Mouse (Mus musculus) lung, postnatal 36 days (tissue): Measurements from ENCODE around the gene Nova2.
A peak's percentile ranks its signal among the peaks of the same experiment; 100 is the strongest.

Experiments
- DNase-seq: peaks from one replicate; pipeline ENCODE4 v3.0.0; 2022; ENCODE audit warnings: mixed read lengths

The Nova2 gene

GRCm38 (mm10) chr7:18925162-18925938 is at the start of gene Nova2:
Gene Nova2 (plus strand): TSS chr7:18925888.
- peak; percentile 96 for DNase-seq

GRCm38 (mm10) chr7:18878691-18879090 is 47.0 kb upstream of the Nova2 start:
- no peak for DNase-seq

DNA sequence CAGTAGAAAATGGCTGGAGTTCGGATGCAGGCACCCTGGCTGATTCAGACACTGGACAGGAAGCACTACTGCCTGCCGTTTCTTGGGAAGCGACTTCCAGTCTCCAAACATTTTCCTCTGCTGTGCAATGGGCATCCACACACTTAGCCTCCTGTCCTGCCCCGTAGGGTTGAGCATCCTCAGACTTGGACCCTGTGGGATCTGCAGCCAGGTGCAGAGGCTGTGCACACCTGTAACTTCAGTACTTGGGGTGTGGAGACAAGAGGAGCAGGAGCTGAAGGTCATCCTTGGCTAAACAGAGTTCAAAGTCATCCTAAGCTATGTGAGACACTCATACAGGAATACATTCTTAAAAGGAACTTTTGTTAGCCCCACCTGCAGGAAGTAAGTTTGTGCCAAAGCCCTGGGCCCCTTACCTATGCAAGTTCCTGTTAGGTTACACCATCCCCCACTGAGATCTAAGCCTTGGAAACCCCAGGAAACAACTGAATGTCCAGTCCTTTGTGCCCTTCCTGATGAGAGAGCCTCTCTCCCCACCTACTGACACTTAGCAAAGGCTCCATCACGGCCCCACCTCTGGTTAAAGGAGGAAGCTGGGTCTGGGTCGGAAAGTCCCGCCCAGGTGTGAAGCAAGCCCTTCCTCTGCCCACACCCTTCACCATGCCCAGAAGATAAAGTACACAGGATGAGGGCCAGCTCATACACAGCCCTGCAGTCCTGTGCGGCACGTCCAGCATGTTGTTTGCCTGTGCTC is 41.5 kb upstream of the Nova2 start:
- peak; percentile 67 for DNase-seq

DNA sequence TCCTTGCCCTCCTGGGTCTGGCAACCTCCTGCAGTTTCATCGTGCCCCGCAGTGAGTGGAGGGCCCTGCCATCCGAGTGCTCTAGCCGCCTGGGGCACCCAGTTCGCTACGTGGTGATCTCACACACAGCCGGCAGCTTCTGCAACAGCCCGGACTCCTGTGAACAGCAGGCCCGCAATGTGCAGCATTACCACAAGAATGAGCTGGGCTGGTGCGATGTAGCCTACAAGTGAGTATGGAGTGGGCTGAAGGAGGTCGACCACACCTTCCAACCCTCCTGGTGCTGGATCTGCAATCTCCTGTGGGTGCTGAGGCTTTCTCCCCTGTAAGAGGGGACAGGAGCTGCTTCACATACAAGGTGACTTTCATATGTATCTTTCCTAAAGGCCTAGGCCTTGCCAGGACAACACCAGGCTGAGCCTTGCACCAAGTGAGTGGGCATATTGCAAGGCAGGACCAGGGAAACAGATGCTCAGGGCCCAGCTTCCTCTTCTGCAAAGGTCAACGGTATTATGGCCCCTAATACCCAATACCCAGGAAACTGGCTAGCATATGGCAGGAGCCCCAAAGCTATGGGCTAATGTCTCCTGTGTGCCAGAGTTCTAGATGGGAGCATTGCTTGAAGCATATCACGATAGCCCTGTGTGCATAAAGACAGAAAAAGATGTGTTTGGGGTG is 40.8 kb upstream of the Nova2 start:
- DNase-seq, result no peak

- DNase-seq, result no peak
Measured at GRCm38 (mm10) chr7:18886963-18887362, 38.7 kb upstream of the Nova2 start.

- no peak for DNase-seq
Measured at GRCm38 (mm10) chr7:18890848-18891247, 34.8 kb upstream of the Nova2 start.

- peak; percentile 92 for DNase-seq
Measured at GRCm38 (mm10) chr7:18891872-18892599, 33.7 kb upstream of the Nova2 start.

- no peak for DNase-seq
Measured at GRCm38 (mm10) chr7:18893009-18893408, 32.7 kb upstream of the Nova2 start.

- peak; percentile 82 for DNase-seq
Measured at GRCm38 (mm10) chr7:18893651-18894430, 31.8 kb upstream of the Nova2 start.

DNA sequence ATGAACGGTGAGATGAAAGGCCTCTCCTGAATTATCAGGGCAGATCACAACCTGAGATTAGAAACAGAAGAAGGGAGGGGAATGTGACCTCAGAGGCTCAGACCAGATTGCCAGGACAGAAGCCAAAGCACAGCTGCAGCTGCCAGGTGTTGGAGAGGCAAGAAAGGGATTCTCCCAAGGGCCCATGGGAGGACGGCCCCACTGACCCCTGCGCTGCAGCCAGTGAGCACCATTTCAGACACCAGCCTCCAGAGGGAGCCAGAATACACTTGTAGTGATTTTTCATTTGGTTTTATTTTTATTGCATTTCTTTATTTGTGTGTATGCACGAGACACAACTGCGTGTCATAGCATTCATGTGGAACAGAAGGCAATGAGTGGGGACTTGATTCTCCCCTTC is 29.2 kb upstream of the Nova2 start:
- DNase-seq, result peak; percentile 61

DNA sequence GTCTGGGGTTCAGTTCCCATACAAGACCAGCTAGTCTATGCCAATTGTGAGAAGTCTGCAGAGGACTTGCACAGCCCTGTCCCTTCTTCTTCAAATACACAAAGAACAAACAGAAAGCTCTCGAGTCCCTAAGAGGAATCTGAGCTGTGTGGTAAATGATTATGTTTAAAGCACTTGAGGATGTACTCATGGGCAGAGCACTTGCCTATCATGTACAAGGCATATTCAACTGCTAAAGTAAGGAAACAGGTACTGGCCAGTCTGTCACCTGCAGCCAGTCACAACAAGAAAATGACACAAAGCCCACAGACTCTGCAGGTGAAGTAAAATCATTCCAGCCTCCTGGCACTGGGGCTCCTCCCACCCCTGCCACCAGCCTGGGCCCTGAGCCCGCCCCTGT is 25.2 kb upstream of the Nova2 start:
- DNase-seq, result no peak

DNA sequence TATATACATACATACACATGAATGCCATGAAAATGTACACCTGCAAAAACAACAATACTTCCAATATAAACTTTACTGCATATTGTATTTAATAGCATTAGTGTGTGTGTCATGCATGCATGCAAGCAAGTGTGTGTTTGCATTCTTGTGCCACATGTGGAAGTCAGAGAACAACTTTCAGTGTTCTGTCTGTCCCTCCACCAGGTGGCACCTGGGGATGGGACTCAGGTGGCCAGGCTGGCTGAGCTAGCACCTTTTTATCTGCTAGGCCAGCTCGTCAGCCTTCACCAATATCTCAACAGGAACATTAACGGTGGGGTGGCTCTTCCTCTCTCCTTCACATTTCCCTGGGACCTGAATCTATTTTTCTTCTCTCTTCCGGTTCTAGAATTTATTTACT is 23.2 kb upstream of the Nova2 start:
- DNase-seq, result no peak

- DNase-seq, result no peak
Measured at GRCm38 (mm10) chr7:18904971-18905370, 20.7 kb upstream of the Nova2 start.

GRCm38 (mm10) chr7:18909797-18910196 is 15.9 kb upstream of the Nova2 start:
- DNase-seq, result no peak

GRCm38 (mm10) chr7:18910241-18910831 is 15.4 kb upstream of the Nova2 start, which contains the start of gene Ccdc61:
Gene Ccdc61 (minus strand): TSS chr7:18910415.
- DNase-seq, result peak; percentile 99

GRCm38 (mm10) chr7:18916254-18916653 is 9.4 kb upstream of the Nova2 start:
- no peak for DNase-seq

- DNase-seq, result no peak
Measured at GRCm38 (mm10) chr7:18917931-18918330, 7.8 kb upstream of the Nova2 start.

- DNase-seq, result peak; percentile 90
Measured at GRCm38 (mm10) chr7:18921069-18921468, 4.6 kb upstream of the Nova2 start.

- DNase-seq, result no peak
Measured at GRCm38 (mm10) chr7:18922807-18923206, 2.9 kb upstream of the Nova2 start.

- DNase-seq, result no peak
Measured at GRCm38 (mm10) chr7:18923267-18923666, 2.4 kb upstream of the Nova2 start.

GRCm38 (mm10) chr7:18923711-18924191 is 1.9 kb upstream of the Nova2 start:
- no peak for DNase-seq
